Mouse (Mus musculus) MEL-GATA-1-ER (cell line): ENCODE results near the gene Hmgcr.
"Not testable (repeated sequence)": the region's sequence is repeated elsewhere in the genome, so short reads cannot be mapped to it uniquely, and the experiment has no call there.

Experiments
- DNase-seq: peaks from one replicate; pipeline ENCODE4 v3.0.0-alpha.2; 2012; ENCODE audit warnings: low read depth; ENCODE audit errors: extremely low read depth

The Hmgcr gene

DNA sequence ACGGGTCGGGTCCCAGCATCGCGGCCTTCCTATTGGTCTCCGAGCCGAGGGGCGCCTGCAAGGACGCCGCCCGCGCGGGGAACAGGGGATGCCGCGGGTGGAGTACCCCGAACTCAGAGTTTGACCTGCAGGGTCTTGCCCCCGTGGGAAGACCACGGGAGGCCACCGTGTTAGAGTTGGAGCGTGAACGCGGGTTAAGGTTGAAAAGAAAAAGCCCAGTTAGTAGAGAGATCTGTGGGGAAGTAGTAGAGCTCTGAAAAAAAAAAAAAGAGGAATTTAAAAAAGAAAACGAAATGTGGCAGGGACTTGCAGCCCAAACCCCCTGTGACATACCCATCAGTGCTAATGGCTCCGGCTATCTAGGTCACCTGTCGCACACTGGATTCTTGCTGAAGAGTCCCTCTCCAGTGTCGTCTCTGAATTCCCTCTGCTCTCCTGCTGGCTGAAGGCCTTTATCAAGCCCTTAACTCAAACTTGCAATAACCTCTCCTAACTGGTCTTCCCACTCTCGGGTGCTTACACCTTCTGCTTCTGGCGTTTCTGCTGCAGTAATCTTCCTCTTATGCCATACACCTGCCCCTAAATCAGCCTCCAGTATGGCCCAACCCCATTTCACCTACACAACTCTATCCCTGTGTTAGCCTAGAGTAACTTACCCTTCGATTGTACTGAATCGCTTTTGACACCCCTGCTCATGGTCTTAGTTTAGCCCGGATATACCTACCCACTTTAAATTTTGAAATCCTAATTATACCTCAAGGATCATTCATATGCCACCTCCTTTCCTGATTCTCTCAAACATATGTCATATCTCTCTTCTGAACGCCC lies 556 bp upstream of the Hmgcr start:
- peak; percentile 65 for DNase-seq

DNA sequence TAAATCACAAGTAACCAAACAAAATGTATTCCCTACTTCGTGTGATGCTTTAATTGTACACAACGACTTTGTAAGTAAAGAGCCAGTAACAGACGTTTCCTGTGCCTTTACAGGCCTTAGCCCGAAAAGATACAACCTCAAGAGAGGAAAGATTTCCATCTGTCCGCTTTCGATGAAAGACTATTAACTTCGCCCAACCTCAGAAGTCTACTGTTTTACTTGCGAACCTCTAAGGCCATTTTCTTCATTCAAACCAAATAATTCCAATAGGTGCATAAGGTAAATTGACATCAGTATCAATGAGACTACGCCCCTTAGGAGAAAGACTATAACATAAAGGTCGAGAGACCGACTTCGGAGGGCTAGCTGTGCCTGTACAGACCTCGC lies 724 bp downstream of the Hmgcr start:
- DNase-seq, result no peak

DNA sequence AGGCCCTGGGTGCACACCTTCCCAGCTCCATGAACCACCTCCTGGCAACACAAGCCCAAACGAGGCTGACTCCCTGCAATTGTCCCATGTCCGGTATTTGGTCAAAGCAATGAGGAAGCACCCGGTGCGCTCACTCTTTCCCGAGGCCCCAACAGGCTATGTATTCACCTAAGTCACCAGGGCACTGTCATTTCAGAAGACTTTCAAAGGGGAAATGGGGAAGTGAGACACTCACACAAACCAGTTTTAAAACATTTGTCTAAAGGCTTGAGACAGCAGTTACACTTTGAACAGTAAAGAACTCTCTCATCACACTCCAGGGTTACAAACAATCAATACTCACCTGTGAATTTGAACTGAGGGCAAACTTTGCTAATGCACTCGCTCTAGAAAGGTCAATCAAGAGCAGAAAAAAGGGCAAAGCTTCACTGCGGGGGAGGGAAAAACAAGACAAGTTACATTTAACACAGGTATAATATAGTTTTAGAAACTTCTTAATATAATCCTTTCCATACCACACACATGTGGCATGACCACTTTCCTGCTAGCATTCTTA lies 6.2 kb downstream of the Hmgcr start:
- DNase-seq, result no peak

DNA sequence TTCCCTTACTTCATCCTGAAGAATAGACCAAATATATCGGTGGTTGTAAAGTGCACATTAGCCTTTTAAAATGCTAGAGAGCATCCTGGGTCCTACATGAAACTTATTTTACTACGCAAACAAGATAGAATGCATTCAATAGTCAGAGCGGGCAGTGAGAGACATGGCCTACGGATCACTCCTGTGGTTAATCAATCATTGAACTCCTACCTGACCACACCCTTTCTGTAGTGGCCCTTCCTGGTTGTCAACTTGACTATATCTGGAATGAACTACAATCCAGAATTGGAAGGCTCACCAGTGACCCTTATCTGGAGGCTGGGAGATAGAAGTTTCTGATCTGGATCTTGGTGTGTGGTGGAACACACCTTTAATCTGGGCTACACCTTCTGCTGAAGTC lies 7.6 kb downstream of the Hmgcr start:
- DNase-seq, result not testable (repeated sequence)

DNA sequence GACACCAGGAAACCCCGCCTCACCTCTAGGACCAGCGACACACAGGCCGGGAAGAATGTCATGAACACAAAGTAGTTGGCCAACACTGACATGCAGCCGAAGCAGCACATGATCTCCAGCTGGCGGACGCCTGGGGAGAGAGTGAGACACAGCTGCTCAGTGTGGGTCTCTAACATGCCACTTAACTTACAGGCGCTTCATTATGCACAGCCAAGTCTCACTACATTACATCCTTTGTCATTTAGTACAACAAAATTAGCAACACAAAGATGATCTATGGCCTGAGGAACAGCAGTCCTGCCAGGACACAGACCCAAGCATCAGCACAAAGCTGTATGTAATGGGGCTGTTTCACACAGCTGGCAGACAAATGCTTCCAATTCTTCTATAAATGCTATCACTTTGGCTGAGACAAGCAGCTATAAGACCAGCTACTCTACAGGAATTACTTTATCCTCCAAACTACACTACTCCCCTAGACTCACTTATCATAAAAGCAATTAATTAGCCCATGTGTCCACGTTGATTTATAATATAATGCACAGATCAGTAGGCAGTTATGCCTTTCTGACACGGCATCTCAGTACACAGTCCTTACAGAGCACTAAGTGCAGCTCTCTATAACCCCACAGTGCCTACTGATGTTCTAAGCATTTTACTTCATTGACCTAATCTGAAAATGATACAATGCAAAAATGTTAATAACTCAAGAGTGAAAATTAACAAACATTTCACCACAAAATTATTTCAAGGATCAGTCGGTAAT lies 10.5 kb downstream of the Hmgcr start:
- no peak for DNase-seq

DNA sequence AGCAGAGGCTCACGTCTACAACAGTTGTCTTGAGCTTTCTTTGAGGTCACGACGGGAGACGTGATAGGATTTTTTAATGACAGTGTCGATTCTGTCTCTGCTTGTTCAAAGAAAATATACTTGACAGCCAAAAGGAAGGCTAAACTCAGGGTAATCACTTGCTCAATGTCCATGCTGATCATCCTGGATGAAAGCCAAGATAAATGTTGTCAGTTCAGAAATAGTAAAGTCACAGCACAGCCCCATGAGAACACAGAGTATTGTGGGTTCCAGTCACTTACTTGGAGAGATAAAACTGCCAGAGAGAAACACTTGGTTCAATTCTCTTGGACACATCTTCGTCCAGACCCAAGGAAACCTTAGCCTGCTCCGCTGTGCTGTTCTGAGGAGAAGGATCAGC lies 11.8 kb downstream of the Hmgcr start:
- no peak for DNase-seq

DNA sequence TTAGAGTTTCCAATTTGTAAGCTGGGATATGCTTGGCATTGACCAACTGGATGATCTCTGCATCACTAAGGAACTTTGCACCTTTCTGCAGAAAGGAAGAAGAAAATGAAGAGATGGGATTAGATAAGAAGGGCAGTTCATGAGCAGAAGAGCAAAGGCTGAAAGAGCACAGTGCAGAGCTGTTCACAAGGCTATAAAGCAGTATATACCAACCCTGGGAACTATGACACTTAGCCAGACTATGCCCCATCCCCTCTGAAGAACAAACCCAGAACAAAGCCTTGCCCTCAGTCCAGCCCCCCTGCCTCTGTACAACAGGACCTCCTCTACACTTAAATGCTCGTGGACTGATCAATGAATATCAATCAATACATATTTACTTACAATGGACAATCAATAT lies 14.1 kb downstream of the Hmgcr start:
- no peak for DNase-seq

DNA sequence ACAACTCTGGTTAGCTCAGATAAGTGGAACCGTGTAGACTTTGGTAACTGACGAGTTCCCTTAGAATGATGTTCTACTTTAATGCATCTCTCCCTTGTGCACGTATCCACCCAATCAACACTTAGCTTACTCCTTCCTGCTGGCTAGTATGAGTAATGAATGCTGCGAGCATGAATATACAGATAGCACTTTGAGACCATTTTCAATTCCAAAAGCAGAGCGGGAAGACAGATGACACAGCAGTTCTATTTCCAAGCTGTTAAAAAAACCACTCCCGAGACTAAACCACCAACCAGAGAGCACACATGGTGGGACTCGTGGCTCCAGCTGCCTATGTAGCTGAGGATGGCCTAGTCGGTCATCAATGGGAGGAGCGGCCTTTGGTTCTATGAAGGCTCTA lies 17.7 kb downstream of the Hmgcr start:
- no peak for DNase-seq

DNA sequence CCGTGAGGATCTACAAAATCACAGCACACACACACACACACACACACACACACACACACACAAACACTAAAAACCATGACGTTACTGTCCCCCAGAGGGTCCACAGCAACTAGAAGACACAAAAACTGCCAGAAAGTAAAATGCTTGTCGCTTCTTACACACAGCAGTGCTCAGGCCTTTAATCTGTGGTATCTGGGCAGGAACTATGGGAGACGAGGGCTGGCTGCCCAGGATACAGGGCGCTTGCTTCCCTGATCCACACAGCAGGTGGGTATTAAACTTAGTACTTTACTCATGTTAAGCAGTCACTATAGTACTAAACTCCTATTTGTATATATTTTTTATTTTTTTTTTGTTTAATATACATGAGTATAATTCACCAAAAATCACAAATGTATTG lies 24.9 kb downstream of the Hmgcr start:
- no peak for DNase-seq

DNA sequence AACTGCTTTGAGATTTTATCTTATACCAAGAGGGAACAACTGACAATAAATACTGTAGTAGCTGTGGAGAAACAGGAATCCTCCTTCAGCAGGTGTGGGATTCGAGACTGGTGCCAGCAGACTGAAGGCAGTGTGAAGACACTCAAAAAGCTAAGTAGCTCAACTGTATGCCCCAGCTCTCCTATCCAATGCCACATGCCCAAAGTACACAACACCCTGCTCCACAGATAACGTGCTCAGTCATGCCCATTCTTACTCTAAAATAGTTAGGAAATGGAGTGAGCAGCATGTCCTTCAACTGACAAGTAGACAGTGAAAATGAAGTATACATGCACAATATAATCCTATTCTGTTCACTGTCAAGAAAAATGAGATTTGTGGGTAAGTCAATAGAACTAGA lies 26.6 kb downstream of the Hmgcr start:
- DNase-seq, result no peak

DNA sequence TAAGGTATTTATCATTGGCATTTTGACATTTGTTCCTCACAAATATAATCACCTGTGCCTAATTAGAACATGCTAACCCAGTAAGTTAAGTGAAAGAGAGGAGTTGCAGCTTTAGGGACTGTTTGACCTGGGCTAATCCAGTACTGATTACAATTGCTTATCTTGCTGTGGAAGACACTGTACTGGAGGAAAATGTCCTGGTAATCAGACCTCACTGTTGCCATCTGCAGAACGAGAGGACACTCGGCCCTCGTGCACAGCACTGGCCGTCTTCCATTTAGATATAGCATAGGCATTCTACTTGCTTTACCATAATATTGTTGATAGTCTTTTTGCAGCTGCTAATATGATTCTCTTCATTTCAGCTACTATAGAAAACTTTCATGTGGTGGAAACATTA lies 40.3 kb downstream of the Hmgcr start:
- no peak for DNase-seq

DNA sequence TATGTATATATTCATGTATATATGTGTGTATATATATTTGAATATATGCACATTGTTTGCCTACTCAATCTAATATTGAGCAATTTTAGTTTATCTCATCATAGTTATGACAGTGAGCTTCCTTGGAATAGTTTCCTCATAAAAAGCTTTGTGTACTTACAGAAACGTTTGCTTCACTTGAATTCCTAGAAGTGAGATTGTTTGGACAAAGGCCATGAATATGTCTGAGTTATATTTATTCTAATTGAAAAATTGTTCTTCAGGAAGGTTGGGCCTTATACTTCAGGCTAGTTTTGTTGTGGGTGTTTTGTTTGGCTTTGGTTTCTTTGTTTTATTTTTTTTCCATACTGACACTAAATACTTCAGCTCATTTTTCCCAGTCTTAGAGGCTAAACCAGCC lies 49.8 kb downstream of the Hmgcr start:
- DNase-seq, result no peak

DNA sequence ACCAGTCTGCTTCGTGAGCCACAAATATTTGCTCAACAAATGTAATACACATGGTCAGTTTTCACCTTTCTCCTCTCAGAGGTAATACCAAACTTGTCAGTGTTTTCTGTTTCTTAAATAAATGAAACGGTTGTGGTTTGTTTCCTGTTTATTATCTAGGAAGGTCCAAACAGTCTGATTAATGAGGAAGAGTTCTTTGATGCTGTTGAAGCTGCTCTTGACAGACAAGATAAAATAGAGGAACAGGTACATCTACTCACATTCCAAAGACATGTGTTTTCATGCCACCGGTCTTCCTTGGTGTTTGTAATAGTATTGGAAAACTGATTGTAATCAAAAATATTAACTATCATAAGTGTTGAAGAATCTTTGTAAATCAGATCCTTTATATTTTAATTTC lies 56.1 kb downstream of the Hmgcr start:
- DNase-seq, result peak; percentile 8

DNA sequence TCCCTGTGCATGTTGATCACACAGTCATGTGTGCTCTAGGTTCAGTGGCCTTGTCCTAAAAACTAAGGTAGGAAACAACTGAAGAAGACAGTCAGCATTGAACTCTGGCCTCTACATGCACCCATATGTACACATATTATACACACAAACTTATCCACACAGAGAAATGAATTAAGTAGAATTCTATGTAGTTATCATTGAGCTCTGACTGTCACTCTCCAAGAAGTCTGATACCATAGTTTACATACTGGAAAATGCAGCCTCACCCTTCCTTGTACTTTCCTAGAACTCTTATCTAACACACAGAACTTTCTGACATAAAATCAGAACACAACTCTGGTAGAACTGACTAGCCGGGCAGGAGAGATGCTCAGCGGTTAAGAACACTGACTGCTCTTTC lies 66.5 kb downstream of the Hmgcr start:
- DNase-seq, result no peak

DNA sequence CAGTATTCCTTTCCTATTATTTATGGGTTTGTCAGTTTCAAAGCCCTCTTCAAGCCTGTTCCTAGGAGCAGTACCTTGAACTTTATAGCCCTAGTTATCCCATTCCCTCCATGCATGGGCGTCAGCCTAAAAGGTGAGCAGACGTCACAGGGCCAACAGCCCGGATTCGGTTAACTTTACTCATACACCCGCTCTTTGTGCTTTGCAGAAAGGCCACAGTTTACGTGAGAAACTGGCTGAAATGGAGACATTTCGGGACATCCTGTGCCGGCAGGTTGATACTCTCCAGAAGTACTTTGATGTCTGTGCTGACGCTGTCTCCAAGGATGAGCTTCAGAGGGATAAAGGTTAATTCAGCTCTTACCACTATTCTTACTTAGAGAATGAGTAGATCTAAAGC lies 71.6 kb downstream of the Hmgcr start:
- DNase-seq, result no peak
